15 mouse cellular contexts compared by ENCODE assay signal in the genomic region with DNA sequence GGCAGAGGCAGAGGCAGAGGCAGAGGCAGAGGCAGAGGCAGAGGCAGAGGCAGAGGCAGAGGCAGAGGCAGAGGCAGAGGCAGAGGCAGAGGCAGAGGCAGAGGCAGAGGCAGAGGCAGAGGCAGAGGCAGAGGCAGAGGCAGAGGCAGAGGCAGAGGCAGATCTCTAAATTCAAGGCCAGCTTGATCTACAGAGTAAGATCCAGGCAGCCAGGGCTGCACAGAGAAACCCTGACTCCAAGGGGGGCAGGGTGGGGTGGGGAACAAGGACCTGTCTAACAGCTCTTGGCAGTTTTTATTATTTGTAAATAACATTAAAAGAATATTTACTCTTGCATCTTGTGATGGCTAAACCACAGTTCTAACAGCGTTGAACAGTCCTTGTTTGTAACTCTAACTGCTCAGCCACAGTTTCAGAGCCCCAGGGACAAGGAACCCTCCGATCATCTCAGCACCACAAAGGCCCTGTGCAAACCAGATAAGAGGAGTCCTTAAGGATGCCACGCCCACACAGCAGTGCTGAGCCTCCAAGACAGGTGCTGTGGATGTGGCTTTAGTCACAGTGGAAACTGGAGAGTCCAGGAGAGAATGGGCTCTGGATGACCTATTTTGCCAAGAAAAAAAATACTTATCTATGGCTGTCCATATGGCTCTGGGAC. TPM values are rescaled to one million over a fixed set of nuclear protein-coding genes. Genes with fewer than 3 reads are reported as not detected.
DNase-seq lines count a peak whose midpoint lies in the region; ATAC-seq and TF ChIP-seq lines count a peak whose summit lies in the region.
"Had no signal": no experiment of that assay in that cellular context is flagged by ENCODE, and none has a peak within 500 bp of the region (broad histone marks: within the 10 kb centered on the region; RNA-seq: fewer than 3 reads in every experiment).

No protein-coding gene starts in this region.

- peaks cover 18% of the 10 kb centered on the region for H3K4me1 ChIP-seq in heart, embryonic 13.5 days
- peaks cover 25% of the 10 kb centered on the region for H3K4me1 ChIP-seq in liver, embryonic 11.5 days (replicated peaks; ENCODE audit: control insufficient read depth, insufficient read depth, low read length)
- no peaks in the 10 kb centered on the region for H3K4me1 ChIP-seq in cerebellum, adult 2 months (ENCODE audit: control insufficient read depth, insufficient read depth, low read length)
- H3K4me1 ChIP-seq in forebrain, embryonic 14.5 days (ENCODE audit: control insufficient read depth, insufficient read depth, low read length), result no peaks in the 10 kb centered on the region
- H3K4me1 ChIP-seq: embryonic facial prominence, embryonic 12.5 days had no signal

- H3K27me3 ChIP-seq in heart, embryonic 13.5 days (replicated peaks), result 0 out of 2 replicates have a peak, but pooled peaks cover 3% of the 10 kb centered on the region
- no peaks in the 10 kb centered on the region for H3K27me3 ChIP-seq in liver, embryonic 11.5 days (replicated peaks; ENCODE audit: control insufficient read depth, insufficient read depth, low read length)
- no peaks in the 10 kb centered on the region for H3K27me3 ChIP-seq in cerebellum, adult 2 months (ENCODE audit: control insufficient read depth, insufficient read depth, low read length)
- H3K27me3 ChIP-seq in forebrain, embryonic 14.5 days (replicated peaks; ENCODE audit: control insufficient read depth, insufficient read depth, low read length), result no peaks in the 10 kb centered on the region
- H3K27me3 ChIP-seq: embryonic facial prominence, embryonic 12.5 days had no signal

- H3K36me3 ChIP-seq in heart, embryonic 13.5 days, result no peaks in the 10 kb centered on the region
- no peaks in the 10 kb centered on the region for H3K36me3 ChIP-seq in liver, embryonic 11.5 days (ENCODE audit: control insufficient read depth, insufficient read depth, low read length)
- H3K36me3 ChIP-seq in forebrain, embryonic 14.5 days (ENCODE audit: control insufficient read depth, insufficient read depth, low read length), result no peaks in the 10 kb centered on the region
- H3K36me3 ChIP-seq: embryonic facial prominence, embryonic 12.5 days had no signal

- H3K4me3 ChIP-seq in heart, embryonic 13.5 days, result no peak overlapping the region
- 0 out of 2 replicates have a peak overlapping the region, but pooled peaks have one; percentile 14 for H3K4me3 ChIP-seq in liver, embryonic 11.5 days (ENCODE audit: low read depth, low read length)
- no peak overlapping the region for H3K4me3 ChIP-seq in cerebellum, adult 2 months (replicated peaks; ENCODE audit: insufficient read depth, low read depth, low read length)
- no peak overlapping the region for H3K4me3 ChIP-seq in forebrain, embryonic 14.5 days (ENCODE audit: low read depth, low read length)
- H3K4me3 ChIP-seq: embryonic facial prominence, embryonic 12.5 days had no signal

- H3K9ac ChIP-seq in heart, embryonic 13.5 days, result no peak overlapping the region
- H3K9ac ChIP-seq in liver, embryonic 11.5 days (ENCODE audit: low read depth, low read length), result peak overlapping the region; percentile 45; the same call in 1 of the 2 replicates
- no peak overlapping the region for H3K9ac ChIP-seq in forebrain, embryonic 14.5 days (ENCODE audit: low read length)
- H3K9ac ChIP-seq: embryonic facial prominence, embryonic 12.5 days; forebrain, postnatal 0 days had no signal

- DNase-seq in heart, postnatal 4 days, result no peak
- peak; percentile 91 for DNase-seq in c-Kit-negative CD71-positive TER-119-positive erythroid progenitor cells, embryonic 14.5 days (ENCODE audit: low read depth, low spot score)
- no peak for DNase-seq in liver, embryonic 11.5 days (ENCODE audit: low spot score)
- peak; percentile 72 to 77 for DNase-seq in spleen, postnatal 4 days (ENCODE audit: low spot score in 2 of 2)
- no peak for DNase-seq in cerebellum, adult 2 months
- DNase-seq in forebrain, embryonic 14.5 days (ENCODE audit: low spot score), result no peak
- no peak for DNase-seq in adrenal gland, postnatal 14 days
- DNase-seq: adrenal gland, postnatal 25 days; cerebellum, adult 9-11 months; forebrain, postnatal 0 days; kidney, postnatal 14 days; layer of hippocampus, postnatal 36 days had no signal

- no peak overlapping the region for H3K4me2 ChIP-seq in heart, embryonic 13.5 days
- peak overlapping the region; percentile 51 for H3K4me2 ChIP-seq in liver, embryonic 11.5 days
- no peak overlapping the region for H3K4me2 ChIP-seq in forebrain, embryonic 14.5 days (ENCODE audit: low read length)
- H3K4me2 ChIP-seq: embryonic facial prominence, embryonic 12.5 days had no signal

- peak; percentile 40; the same call in 1 of the 2 replicates for ATAC-seq in heart, embryonic 13.5 days (ENCODE audit: extremely low read depth, insufficient number of reproducible peaks, low FRiP score, low TSS enrichment)
- ATAC-seq in liver, embryonic 11.5 days (replicated peaks; ENCODE audit: low FRiP score), result peak; percentile 98
- no peak for ATAC-seq in forebrain, embryonic 14.5 days
- ATAC-seq: forebrain, postnatal 0 days; hindbrain, embryonic 16.5 days had no signal

- H3K9me3 ChIP-seq in heart, embryonic 13.5 days, result no peaks in the 10 kb centered on the region
- H3K9me3 ChIP-seq in liver, embryonic 11.5 days (ENCODE audit: control insufficient read depth, low read length), result no peaks in the 10 kb centered on the region
- no peaks in the 10 kb centered on the region for H3K9me3 ChIP-seq in forebrain, embryonic 14.5 days (replicated peaks; ENCODE audit: control insufficient read depth, low read length)
- H3K9me3 ChIP-seq: embryonic facial prominence, embryonic 12.5 days had no signal

- H3K27ac ChIP-seq in heart, embryonic 13.5 days (replicated peaks), result no peak overlapping the region
- peak overlapping the region; percentile 94 for H3K27ac ChIP-seq in liver, embryonic 11.5 days (ENCODE audit: low read depth, low read length)
- no peak overlapping the region for H3K27ac ChIP-seq in cerebellum, adult 2 months (ENCODE audit: insufficient read depth, low read length)
- H3K27ac ChIP-seq in forebrain, embryonic 14.5 days (ENCODE audit: low read depth, low read length), result no peak overlapping the region
- H3K27ac ChIP-seq: embryonic facial prominence, embryonic 12.5 days had no signal

- WGBS in heart, embryonic 13.5 days, result 47% methylated on average over 3 of the region's 3 CpGs
- WGBS in liver, embryonic 11.5 days, result 35% methylated on average over 3 of the region's 3 CpGs
- WGBS in cerebellum, adult 2 months, result 74% methylated on average over 3 of the region's 3 CpGs
- WGBS in forebrain, embryonic 14.5 days, result 81% methylated on average over 3 of the region's 3 CpGs

- no peak for TF ChIP-seq POLR2A in cerebellum, adult 2 months (IDR thresholded peaks at IDR 0.05; ENCODE audit: borderline replicate concordance, insufficient read depth, low read length)

- no peak for TF ChIP-seq CTCF in cerebellum, adult 2 months (IDR thresholded peaks at IDR 0.05; ENCODE audit: borderline replicate concordance, insufficient read depth, low read depth, low read length)

RNA-seq across cellular contexts. Expression of a gene that starts 2.2 kb away (rescaled TPM):
- 5.1 and 7.2 TPM in 2 replicates for polyA plus RNA-seq in heart, embryonic 13.5 days (2015; fragmentation: Nextera tagmentation; extraction: Ambion mirVana)
- 1 to 10 TPM in 1 of 2 experiments, under 1 TPM in 1; 0.64 to 1.1 TPM for total RNA-seq in heart, postnatal 4 days (2021)
- polyA plus RNA-seq in liver, embryonic 11.5 days (2014; fragmentation: Nextera tagmentation; extraction: Ambion mirVana), result 37.2 and 37.3 TPM in 2 replicates
- 0.49 and 0.68 TPM in 2 replicates for polyA plus RNA-seq in cerebellum, adult 2 months (2012; rRNA removed)
- 0.47 and 0.94 TPM in 2 replicates for polyA plus RNA-seq in forebrain, embryonic 14.5 days (2014; fragmentation: Nextera tagmentation; extraction: Ambion mirVana)
- total RNA-seq in adrenal gland, postnatal 14 days (2021), result 0.52 and 0.60 TPM in 2 replicates
- total RNA-seq: adrenal gland, postnatal 25 days had no signal

RNA-seq across cellular contexts. Expression of a gene that starts 36.2 kb away (rescaled TPM):
- polyA plus RNA-seq in heart, embryonic 13.5 days (2015; fragmentation: Nextera tagmentation; extraction: Ambion mirVana), result 6.6 and 7.5 TPM in 2 replicates
- 10 to 100 TPM; 19.7 TPM for total RNA-seq in heart, postnatal 4 days (2021)
- 20.4 and 21.4 TPM in 2 replicates for polyA plus RNA-seq in liver, embryonic 11.5 days (2014; fragmentation: Nextera tagmentation; extraction: Ambion mirVana)
- 18.9 and 19.4 TPM in 2 replicates for polyA plus RNA-seq in cerebellum, adult 2 months (2012; rRNA removed)
- 3.8 and 4.9 TPM in 2 replicates for polyA plus RNA-seq in forebrain, embryonic 14.5 days (2014; fragmentation: Nextera tagmentation; extraction: Ambion mirVana)
- 27.8 and 33.2 TPM in 2 replicates for total RNA-seq in adrenal gland, postnatal 14 days (2021)

RNA-seq across cellular contexts. Expression of a gene that starts 45.0 kb away (rescaled TPM):
- 0.43 and 0.52 TPM in 2 replicates for polyA plus RNA-seq in heart, embryonic 13.5 days (2015; fragmentation: Nextera tagmentation; extraction: Ambion mirVana)
- total RNA-seq in heart, postnatal 4 days (2021), result 1 to 10 TPM; 1.5 to 2.4 TPM
- polyA plus RNA-seq in liver, embryonic 11.5 days (2014; fragmentation: Nextera tagmentation; extraction: Ambion mirVana), result 0.45 and 0.57 TPM in 2 replicates
- 4.0 and 4.5 TPM in 2 replicates for polyA plus RNA-seq in cerebellum, adult 2 months (2012; rRNA removed)
- 0.89 and 2.0 TPM in 2 replicates for polyA plus RNA-seq in forebrain, embryonic 14.5 days (2014; fragmentation: Nextera tagmentation; extraction: Ambion mirVana)
- 1.1 and 2.5 TPM in 2 replicates for total RNA-seq in adrenal gland, postnatal 14 days (2021)

RNA-seq across cellular contexts. Expression of a gene that starts 59.9 kb away (rescaled TPM):
- polyA plus RNA-seq in heart, embryonic 13.5 days (2015; fragmentation: Nextera tagmentation; extraction: Ambion mirVana), result 2.1 TPM in 2 replicates
- 1 to 10 TPM in 1 of 2 experiments, under 1 TPM in 1; 0.95 to 2.4 TPM for total RNA-seq in heart, postnatal 4 days (2021)
- polyA plus RNA-seq in liver, embryonic 11.5 days (2014; fragmentation: Nextera tagmentation; extraction: Ambion mirVana), result 5.6 and 7.8 TPM in 2 replicates
- polyA plus RNA-seq in cerebellum, adult 2 months (2012; rRNA removed), result 4.9 and 5.7 TPM in 2 replicates
- polyA plus RNA-seq in forebrain, embryonic 14.5 days (2014; fragmentation: Nextera tagmentation; extraction: Ambion mirVana), result 1.2 and 2.4 TPM in 2 replicates
- 4.1 and 6.1 TPM in 2 replicates for total RNA-seq in adrenal gland, postnatal 14 days (2021)

Comparison
In these comparisons a context has a peak if more than half of its experiments do, and no peak if none do; other contexts are left out.
1. DNase-seq: peak in c-Kit-negative CD71-positive TER-119-positive erythroid progenitor cells, embryonic 14.5 days (single experiment) and spleen, postnatal 4 days (2 of 2); none in heart, postnatal 4 days (single experiment), liver, embryonic 11.5 days (single experiment), cerebellum, adult 2 months (0 of 2), forebrain, embryonic 14.5 days (single experiment) and adrenal gland, postnatal 14 days (single experiment).